Mouse (Mus musculus) spleen, postnatal 36 days (tissue): ENCODE measurements at regions not wholly inside any gene's neighbourhood (a gene's known extent, or its start where the extent isn't known, plus 50 kb on each side); places are given as distances from the start of the nearest gene placed in this dataset.

Source experiments
- DNase-seq, 2 experiments: peaks; one replicate each; pipeline ENCODE4 v3.0.0; 2022; ENCODE audit warnings: low spot score in 2 of 2, mixed read lengths in 1 of 2

DNA sequence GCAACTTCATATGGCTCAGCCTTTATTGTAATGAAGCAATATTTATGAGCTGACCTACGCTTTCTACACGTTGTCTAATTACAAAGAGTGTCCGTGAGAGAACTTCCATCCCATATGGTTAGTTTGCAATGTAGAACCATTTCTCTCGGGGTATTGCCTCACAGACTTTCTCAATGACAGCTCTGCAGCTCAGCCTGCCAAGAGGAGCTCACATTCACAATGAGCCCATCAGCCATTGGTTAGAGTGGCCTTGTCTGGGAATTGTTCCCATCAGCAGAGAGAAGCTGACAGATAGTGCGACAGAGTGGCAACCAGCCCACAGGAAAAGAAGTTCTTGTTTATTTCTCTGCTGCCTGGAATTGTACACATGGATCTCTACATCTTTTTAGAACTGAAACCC lies 409.7 kb downstream of the Zfp704 start:
- DNase-seq, result no peak

DNA sequence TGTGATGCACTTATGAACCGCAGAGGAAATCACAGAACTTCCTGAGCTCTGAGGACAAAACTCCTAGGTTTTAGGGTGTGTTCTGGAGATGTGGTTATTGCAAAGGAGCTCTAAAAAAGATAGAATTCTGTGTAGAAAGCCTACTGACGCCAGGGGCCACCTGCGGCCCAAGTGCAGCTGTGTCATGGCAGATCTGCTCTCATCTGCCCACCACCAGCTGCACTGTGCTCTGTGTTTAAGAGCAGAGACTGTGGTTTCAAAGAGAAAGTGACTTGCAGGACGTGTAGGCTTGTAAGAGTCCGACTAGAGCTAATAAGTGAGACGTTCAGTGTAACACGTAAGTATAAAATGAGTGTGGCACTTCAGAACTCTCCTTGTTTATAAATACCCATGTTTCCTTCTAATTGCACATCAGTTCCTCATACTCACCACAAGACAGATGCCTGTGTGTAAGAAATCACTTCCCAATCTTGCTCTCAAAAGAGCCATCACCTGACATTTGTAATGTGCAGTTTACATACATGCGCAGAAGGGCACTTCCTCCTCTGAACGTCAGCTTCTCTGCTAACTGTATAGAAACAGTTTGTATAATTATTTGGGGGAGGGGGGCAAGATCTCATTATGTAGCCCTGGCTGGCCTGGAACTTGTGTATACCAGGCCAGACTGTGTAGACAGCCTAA lies 411.1 kb downstream of the Zfp704 start:
- peak; percentile 61 to 70 for DNase-seq

DNA sequence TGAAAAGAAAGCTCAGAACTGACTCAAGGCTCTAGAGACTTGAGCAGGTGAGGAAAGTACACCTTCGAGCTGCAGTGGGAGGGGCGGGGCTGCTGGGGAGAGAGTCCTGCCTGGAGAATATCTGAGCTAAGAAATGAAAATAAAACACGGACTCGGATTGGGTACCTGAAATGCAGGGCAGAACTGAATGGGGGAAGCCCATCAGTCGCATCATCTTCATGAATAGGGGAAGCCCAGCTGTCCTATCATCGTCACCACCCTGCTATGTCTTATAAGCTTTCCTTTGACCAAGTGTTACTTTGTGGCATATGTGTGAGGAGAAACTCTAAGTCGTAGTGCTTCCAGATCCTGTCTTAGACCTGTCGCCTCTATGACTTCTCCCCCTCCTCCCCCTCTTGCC lies 414.1 kb downstream of the Zfp704 start:
- no peak for DNase-seq

- DNase-seq, result no peak
These were observed 420.3 kb downstream of the Zfp704 start for GRCm38 (mm10) chr3:9189366-9190287.

DNA sequence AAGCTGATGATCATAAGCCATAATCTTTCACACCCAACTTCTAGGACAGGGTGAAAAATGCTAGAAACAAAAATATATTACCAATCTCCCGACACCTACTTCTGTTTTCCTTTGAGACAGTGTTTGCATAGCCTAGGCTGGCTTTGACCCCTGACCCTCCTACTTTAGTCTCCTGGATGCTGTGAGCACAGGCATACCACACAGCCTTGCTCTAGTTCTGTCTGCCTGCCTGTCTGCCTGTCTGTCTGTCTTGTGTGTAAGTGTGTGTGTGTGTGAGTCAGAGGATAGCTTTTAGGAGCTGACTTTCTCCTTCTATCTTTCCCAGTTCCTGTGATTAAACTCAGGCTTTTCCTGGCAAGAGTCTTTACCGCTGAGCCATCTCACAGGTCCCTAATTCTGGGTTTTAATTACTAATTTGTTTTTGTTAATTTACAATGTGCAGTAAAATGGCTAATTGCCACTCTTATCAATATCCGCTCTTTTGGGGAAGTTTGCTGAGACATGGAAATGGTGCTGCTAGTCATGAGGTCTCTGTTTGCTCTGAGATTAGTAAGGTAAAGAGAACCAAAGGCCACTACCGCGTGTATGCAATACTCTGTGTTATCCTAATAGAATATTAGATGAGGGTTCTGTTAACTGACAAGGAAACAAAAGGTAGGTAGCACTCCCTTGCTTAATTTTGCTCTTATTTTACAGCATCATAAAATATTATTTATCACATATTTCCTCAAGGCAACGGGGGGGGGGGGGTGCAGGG lies 423.3 kb downstream of the Zfp704 start:
- DNase-seq, result no peak

DNA sequence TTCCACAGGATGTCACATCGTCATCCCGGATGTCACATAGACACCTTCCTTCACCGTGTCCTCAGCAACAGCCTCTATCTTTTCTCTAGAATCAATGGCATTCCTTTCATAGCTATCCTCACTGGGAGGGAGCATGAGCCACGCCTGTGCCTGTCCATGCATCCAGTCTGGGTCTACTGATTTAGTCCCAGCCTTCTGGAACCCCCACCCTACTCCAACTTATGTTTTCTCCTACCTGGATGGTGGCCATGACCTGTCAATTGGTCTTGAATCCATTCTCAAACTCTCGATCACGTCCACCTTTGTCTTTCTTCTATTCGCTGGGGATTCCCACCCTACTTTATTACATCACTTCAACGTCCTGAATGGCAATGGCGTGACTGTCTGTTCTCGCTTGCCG lies 428.3 kb downstream of the Zfp704 start:
- no peak for DNase-seq

GRCm38 (mm10) chr3:9179641-9180040 lies 430.2 kb downstream of the Zfp704 start:
- no peak for DNase-seq

- DNase-seq, result no peak
These were observed 435.4 kb downstream of the Zfp704 start for GRCm38 (mm10) chr3:9174517-9174832.

DNA sequence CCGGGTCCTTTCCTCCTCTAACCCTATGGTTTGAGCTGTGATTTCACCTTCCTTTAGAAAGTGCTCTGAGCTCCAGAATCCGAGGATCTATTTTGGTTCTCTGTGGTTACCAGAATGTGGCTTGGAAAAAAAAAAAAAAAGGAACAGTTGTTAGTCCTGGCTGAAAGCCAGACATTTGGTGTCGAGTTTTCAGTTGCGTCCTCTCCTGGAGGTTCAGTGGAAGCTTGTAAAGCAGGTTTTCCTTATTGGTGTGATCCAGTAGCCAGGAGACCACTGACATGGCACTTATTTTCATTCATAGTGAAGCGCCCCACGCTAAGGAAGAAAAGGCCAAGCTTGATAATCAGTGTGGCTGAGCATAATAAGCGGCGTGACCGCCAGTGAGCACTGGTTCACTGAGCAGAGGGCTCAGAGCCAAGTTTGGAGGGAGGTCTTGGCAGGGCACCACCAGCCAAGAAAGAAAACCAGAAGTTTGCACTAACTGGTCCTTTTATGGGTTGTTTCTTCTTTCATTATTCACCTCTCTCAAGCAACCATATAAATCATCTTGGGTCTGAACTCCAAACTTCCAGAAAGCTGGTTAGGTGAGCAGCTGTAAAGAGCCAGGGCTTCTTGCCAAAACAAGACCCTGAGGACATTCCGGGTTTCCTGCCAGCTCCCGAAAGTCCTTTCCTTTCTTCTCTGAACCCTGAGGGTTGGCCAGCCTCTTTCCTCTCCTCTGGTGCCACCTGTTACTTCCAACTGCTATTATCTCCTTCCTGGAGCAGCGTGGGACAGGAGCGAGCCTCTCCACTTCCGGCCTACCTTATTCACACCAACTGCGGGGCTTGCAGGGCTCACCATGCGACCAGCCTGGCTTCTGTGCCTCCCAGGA lies 436.0 kb downstream of the Zfp704 start:
- peak; percentile 20 to 28 for DNase-seq

DNA sequence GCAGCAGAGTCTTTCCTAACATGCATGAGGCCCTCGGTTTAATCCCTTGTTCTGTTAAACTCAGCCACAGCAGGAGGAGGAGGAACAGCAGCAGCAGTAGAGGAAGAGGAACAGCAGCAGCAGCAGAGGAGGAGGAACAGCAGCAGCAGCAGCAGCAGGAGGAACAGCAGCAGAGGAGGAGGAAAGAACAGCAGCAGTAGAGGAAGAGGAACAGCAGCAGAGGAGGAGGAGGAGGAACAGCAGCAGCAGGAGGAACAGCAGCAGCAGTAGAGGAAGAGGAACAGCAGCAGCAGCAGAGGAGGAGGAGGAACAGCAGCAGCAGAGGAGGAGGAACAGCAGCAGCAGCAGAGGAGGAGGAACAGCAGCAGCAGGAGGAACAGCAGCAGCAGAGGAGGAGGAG lies 437.9 kb downstream of the Zfp704 start:
- no peak for DNase-seq

DNA sequence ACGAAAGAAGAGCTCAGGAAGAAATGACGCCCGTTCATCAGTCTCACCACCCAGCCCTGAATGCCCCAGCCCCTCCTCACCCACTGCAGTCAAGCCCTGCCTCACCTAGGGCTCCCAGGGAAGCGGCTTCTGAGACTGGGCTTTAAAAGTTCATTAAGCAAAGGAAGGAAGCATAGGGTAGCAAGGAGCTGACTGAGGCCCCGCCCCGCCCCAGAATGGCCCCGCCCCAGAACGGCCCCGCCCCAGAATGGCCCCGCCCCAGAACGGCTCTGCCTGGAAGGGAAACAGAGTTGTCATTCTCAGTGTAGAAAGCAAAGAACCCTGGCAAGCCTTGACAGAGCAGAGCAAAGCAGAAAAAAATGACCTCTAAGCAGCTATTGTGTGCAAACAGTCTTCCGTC lies 440.9 kb downstream of the Zfp704 start:
- no peak for DNase-seq

DNA sequence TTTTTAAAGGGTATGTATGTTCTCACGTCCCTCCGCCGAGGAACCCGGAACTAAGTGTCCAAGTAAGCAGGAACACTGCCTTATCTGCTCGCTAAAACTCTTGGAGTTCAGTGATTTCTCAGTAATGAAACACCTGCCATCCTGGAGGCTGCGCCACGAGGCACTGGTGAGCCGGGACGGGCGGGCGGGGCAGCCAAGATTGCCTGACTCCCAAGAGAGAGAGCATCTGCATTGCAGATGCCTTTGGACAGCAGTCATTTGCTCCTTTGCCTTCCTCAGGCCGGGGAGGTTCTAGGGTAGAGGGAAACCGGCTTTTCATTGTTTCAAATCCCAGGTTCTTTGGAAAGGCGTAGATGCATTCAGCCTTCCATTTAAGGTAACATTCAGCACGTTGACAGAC lies 450.8 kb downstream of the Zfp704 start:
- DNase-seq, result no peak

GRCm38 (mm10) chr3:9154172-9154571 lies 455.7 kb downstream of the Zfp704 start:
- DNase-seq, result peak; percentile 17 to 27

GRCm38 (mm10) chr3:9153690-9154089 lies 456.2 kb downstream of the Zfp704 start:
- peak in 1 of 2 experiments; percentile 4 for DNase-seq

DNA sequence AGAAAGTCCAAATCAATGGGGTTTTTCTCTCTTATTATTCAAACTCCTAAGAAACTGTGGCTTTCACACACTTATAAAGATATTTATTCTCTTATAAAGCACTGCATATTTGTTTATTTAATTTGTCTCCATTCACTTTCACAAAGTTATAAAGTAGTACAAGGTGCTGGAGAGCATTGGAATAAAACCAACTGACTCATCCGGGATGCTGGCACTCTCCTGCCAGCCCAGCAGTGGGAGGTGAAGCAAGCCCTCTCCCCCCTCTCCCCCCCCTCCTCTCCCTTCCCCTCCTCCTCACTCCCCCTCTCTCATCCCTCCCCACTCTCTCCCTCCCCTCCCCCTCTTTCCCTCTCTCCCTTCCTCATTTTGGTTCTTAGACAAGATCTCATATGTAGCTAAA lies 457.6 kb downstream of the Zfp704 start:
- DNase-seq, result no peak

DNA sequence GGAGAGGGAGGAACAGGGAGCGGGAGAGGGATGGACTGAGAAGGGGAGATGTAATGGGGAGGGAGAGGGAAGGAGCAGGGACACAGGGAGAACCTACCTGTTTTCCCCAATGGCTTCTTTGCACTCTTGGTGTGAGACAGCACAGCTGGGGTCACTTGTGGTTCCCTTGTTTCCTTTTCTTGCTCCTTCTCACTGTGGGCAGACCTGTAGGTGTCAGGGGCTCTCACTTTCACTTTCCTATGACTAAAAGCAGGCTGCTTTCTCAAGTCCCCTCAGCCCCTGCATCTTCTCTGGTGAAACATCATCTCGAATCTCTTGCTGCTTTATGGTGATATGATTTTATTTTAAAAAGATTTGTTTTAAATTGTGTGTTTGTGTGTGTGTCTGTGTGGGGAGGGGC lies 458.3 kb downstream of the Zfp704 start:
- peak; percentile 12 to 19 for DNase-seq

DNA sequence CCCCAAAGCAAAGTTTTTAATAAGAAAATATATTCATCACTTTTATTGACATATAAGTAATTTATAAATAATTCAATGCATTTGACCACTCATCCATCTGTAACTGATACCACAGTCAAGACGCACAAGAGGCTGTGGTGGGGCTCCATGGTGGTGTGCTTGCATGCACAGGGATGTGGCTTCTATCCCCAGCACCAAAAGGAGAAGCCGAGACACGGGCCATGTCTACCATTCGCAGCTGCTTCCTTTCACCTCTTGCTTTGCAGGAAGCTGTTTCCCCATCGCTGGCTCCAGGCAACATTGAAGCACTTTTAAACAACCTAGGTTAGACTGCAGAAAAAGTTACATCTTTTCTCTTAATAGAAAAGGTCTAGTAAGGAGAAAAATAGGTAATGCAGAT lies 461.3 kb downstream of the Zfp704 start:
- DNase-seq, result peak in 1 of 2 experiments; percentile 5

- DNase-seq, result no peak
These were observed 463.4 kb downstream of the Zfp704 start for GRCm38 (mm10) chr3:9146481-9146880.

GRCm38 (mm10) chr3:9145612-9146011 lies 464.3 kb downstream of the Zfp704 start:
- no peak for DNase-seq

- no peak for DNase-seq
These were observed 468.0 kb downstream of the Zfp704 start for GRCm38 (mm10) chr3:9141836-9142235.

- no peak for DNase-seq
These were observed 472.6 kb downstream of the Zfp704 start for GRCm38 (mm10) chr3:9137131-9137874.
